Mouse (Mus musculus) heart, embryonic 16.5 days (tissue): ENCODE data around the gene Galnt7. TPM values are rescaled to one million over a fixed set of nuclear protein-coding genes. Genes with fewer than 3 reads are reported as not detected.

Experiments
- ATAC-seq: fragments of 200-750 bp; cut with Nextera tagmentation; replicated peaks from 2 replicates; pipeline ENCODE4 v1.8.0; 2017; ENCODE audit warnings: moderate number of reproducible peaks; ENCODE audit not compliant: insufficient read depth, low FRiP score; ENCODE audit errors: extremely low read depth
- H3K27ac ChIP-seq: fragments of 300-500 bp; sonication (generic); 2 replicates; pipeline ENCODE4 v1.5.1; 2014; ENCODE audit warnings: mild to moderate bottlenecking, low read length, control low read depth, moderate library complexity
- H3K27me3 ChIP-seq: fragments of 300-500 bp; sonication (generic); 2 replicates; pipeline ENCODE4 v1.6.1; 2014; ENCODE audit warnings: low read length, mixed read lengths; ENCODE audit not compliant: control insufficient read depth, insufficient read depth
- H3K36me3 ChIP-seq: fragments of 300-500 bp; sonication (generic); 2 replicates; pipeline ENCODE4 v1.6.1; 2014; ENCODE audit not compliant: control insufficient read depth, insufficient read depth
- H3K4me1 ChIP-seq: fragments of 300-500 bp; sonication (generic); 2 replicates; pipeline ENCODE4 v1.6.1; 2014; ENCODE audit warnings: low read length, mixed read lengths; ENCODE audit not compliant: control insufficient read depth, insufficient read depth
- H3K4me2 ChIP-seq: fragments of 300-500 bp; sonication (generic); 2 replicates; pipeline ENCODE4 v1.6.1; 2014; ENCODE audit warnings: low read depth, mild to moderate bottlenecking, control low read depth, low read length
- H3K4me3 ChIP-seq: fragments of 300-500 bp; sonication (generic); 2 replicates; pipeline ENCODE4 v1.5.1; 2014; ENCODE audit warnings: mild to moderate bottlenecking, control low read depth, low read length
- H3K9ac ChIP-seq: fragments of 300-500 bp; sonication (generic); 2 replicates; pipeline ENCODE4 v1.6.1; 2014; ENCODE audit warnings: low read length, control low read depth
- H3K9me3 ChIP-seq: fragments of 300-500 bp; sonication (generic); replicated peaks from 2 replicates; pipeline ENCODE4 v1.6.1; 2016; ENCODE audit warnings: low read length; ENCODE audit not compliant: control insufficient read depth
- WGBS: fragments of 180-500 bp; shearing (Covaris S2); extraction: QIAGEN DNeasy Blood & Tissue Kit; methylation state at CpG from one replicate; pipeline ENCODE4 v1.1.7; 2014; 5-methylcytosine and 5-hydroxymethylcytosine counted together
- polyA plus RNA-seq: library from polyadenylated mRNA; unstranded; fragments of >200 nt; fragmentation: Nextera tagmentation; extraction: Ambion mirVana; gene quantifications from 2 replicates; pipeline ENCODE4 v1.2.1, GENCODE M21; 2015

Galnt7 gene
- polyA plus RNA-seq, 1 experiment from 2014 or later = 7.1 TPM

GRCm38 (mm10) chr8:57594175-57594885 lies 58.5 kb downstream of the Galnt7 start:
- Histone ChIP-seq H3K4me2 (no peak overlapping the region), H3K4me1 (no peaks in the 10 kb centered on the region), H3K9me3 (no peaks in the 10 kb centered on the region), H3K27ac (no peak overlapping the region), H3K9ac (no peak overlapping the region), H3K4me3 (no peak overlapping the region), H3K36me3 (no peaks in the 10 kb centered on the region), H3K27me3 (no peaks in the 10 kb centered on the region)
- no peak for ATAC-seq
- 57% methylated on average over 6 of the region's 6 CpGs for WGBS

GRCm38 (mm10) chr8:57592604-57593003 lies 60.2 kb downstream of the Galnt7 start:
- 75% methylated on average over 7 of the region's 7 CpGs for WGBS
- H3K9ac ChIP-seq = no peak overlapping the region
- ATAC-seq = no peak

GRCm38 (mm10) chr8:57591681-57592080 lies 61.2 kb downstream of the Galnt7 start:
- ATAC-seq = no peak
- Histone ChIP-seq H3K9me3 (no peaks in the 10 kb centered on the region), H3K27ac (no peak overlapping the region), H3K9ac (no peak overlapping the region), H3K4me1 (0 out of 2 replicates have a peak, but pooled peaks cover 2% of the 10 kb centered on the region), H3K4me2 (no peak overlapping the region), H3K4me3 (no peak overlapping the region), H3K36me3 (no peaks in the 10 kb centered on the region), H3K27me3 (no peaks in the 10 kb centered on the region)
- WGBS = 91% methylated on average over 4 of the region's 4 CpGs

More at GRCm38 (mm10) chr8:57592604-57593003, 60.2 kb downstream of the Galnt7 start:
- H3K4me2 ChIP-seq = no peak overlapping the region
- H3K4me3 ChIP-seq = no peak overlapping the region
- no peaks in the 10 kb centered on the region for H3K27me3 ChIP-seq
- no peaks in the 10 kb centered on the region for H3K4me1 ChIP-seq
- no peak overlapping the region for H3K27ac ChIP-seq
- H3K9me3 ChIP-seq = no peaks in the 10 kb centered on the region
- H3K36me3 ChIP-seq = no peaks in the 10 kb centered on the region

GRCm38 (mm10) chr8:57590015-57590414 lies 62.8 kb downstream of the Galnt7 start:
- no peak overlapping the region for H3K27ac ChIP-seq
- ATAC-seq = no peak

GRCm38 (mm10) chr8:57589176-57589575 lies 63.7 kb downstream of the Galnt7 start:
- Histone ChIP-seq H3K4me3 (no peak overlapping the region), H3K4me2 (no peak overlapping the region), H3K9ac (no peak overlapping the region), H3K36me3 (no peaks in the 10 kb centered on the region), H3K9me3 (no peaks in the 10 kb centered on the region), H3K27ac (no peak overlapping the region), H3K4me1 (0 out of 2 replicates have a peak, but pooled peaks cover 2% of the 10 kb centered on the region), H3K27me3 (no peaks in the 10 kb centered on the region)
- 61% methylated on average over 9 of the region's 9 CpGs for WGBS
- ATAC-seq = no peak; the same call in 1 of the 2 replicates

More at GRCm38 (mm10) chr8:57590015-57590414, 62.8 kb downstream of the Galnt7 start:
- no peaks in the 10 kb centered on the region for H3K36me3 ChIP-seq
- no peaks in the 10 kb centered on the region for H3K27me3 ChIP-seq
- no peak overlapping the region for H3K4me3 ChIP-seq
- H3K9ac ChIP-seq = no peak overlapping the region
- H3K9me3 ChIP-seq = no peaks in the 10 kb centered on the region
- no peak overlapping the region for H3K4me2 ChIP-seq
- WGBS = 67% methylated on average over 8 of the region's 8 CpGs
- 0 out of 2 replicates have a peak, but pooled peaks cover 2% of the 10 kb centered on the region for H3K4me1 ChIP-seq

GRCm38 (mm10) chr8:57588604-57589003 lies 64.2 kb downstream of the Galnt7 start:
- no peak overlapping the region for H3K9ac ChIP-seq
- H3K4me2 ChIP-seq = no peak overlapping the region
- no peak overlapping the region for H3K4me3 ChIP-seq
- WGBS = 100% methylated on average over 1 of the region's 1 CpGs
- no peak for ATAC-seq
- no peaks in the 10 kb centered on the region for H3K27me3 ChIP-seq
- H3K9me3 ChIP-seq = no peaks in the 10 kb centered on the region
- 0 out of 2 replicates have a peak, but pooled peaks cover 2% of the 10 kb centered on the region for H3K4me1 ChIP-seq
- no peak overlapping the region for H3K27ac ChIP-seq
- H3K36me3 ChIP-seq = no peaks in the 10 kb centered on the region

GRCm38 (mm10) chr8:57586667-57587066 lies 66.2 kb downstream of the Galnt7 start:
- no peaks in the 10 kb centered on the region for H3K9me3 ChIP-seq
- H3K27me3 ChIP-seq = no peaks in the 10 kb centered on the region
- H3K9ac ChIP-seq = no peak overlapping the region
- no peaks in the 10 kb centered on the region for H3K36me3 ChIP-seq
- no peak overlapping the region for H3K4me3 ChIP-seq
- H3K27ac ChIP-seq = no peak overlapping the region
- 63% methylated on average over 4 of the region's 4 CpGs for WGBS
- no peak overlapping the region for H3K4me2 ChIP-seq
- 0 out of 2 replicates have a peak, but pooled peaks cover 2% of the 10 kb centered on the region for H3K4me1 ChIP-seq
- no peak for ATAC-seq

- no peaks in the 10 kb centered on the region for H3K27me3 ChIP-seq
- H3K4me3 ChIP-seq = no peak overlapping the region
- no peaks in the 10 kb centered on the region for H3K36me3 ChIP-seq
- ATAC-seq = no peak
- 0 out of 2 replicates have a peak, but pooled peaks cover 2% of the 10 kb centered on the region for H3K4me1 ChIP-seq
- no peak overlapping the region for H3K9ac ChIP-seq
- no peak overlapping the region for H3K4me2 ChIP-seq
- WGBS = 83% methylated on average over 3 of the region's 3 CpGs
- no peak overlapping the region for H3K27ac ChIP-seq
- no peaks in the 10 kb centered on the region for H3K9me3 ChIP-seq
These were observed 67.0 kb downstream of the Galnt7 start for GRCm38 (mm10) chr8:57585831-57586230.

- no peak for ATAC-seq
- Histone ChIP-seq H3K9me3 (no peaks in the 10 kb centered on the region), H3K27me3 (no peaks in the 10 kb centered on the region), H3K27ac (no peak overlapping the region), H3K4me3 (no peak overlapping the region), H3K36me3 (no peaks in the 10 kb centered on the region), H3K9ac (no peak overlapping the region), H3K4me1 (0 out of 2 replicates have a peak, but pooled peaks cover 2% of the 10 kb centered on the region), H3K4me2 (no peak overlapping the region)
- 94% methylated on average over 5 of the region's 5 CpGs for WGBS
These were observed 67.7 kb downstream of the Galnt7 start for GRCm38 (mm10) chr8:57585128-57585442.
